Mouse (Mus musculus) gastrocnemius, adult 18-20 months (tissue): ENCODE results near the gene Rilpl1. TPM values are rescaled to one million over a fixed set of nuclear protein-coding genes. Genes with fewer than 3 reads are reported as not detected.
"Not testable (repeated sequence)": the region's sequence is repeated elsewhere in the genome, so short reads cannot be mapped to it uniquely, and the experiment has no call there.

Experiments
- DNase-seq: peaks from one replicate; pipeline ENCODE4 v3.0.0; 2021; ENCODE audit warnings: low spot score
- long read RNA-seq, 2 experiments: library from polyadenylated mRNA; stranded (forward); transcript quantifications; one replicate each; pipeline ENCODE4 v2.0.0; 2021
- total RNA-seq, 2 experiments: library from RNA; stranded (reverse); gene quantifications; 2 replicates each; pipeline ENCODE4 v1.2.3; 2021

Rilpl1 gene
- total RNA-seq: 100 to 1,000 TPM; 261 to 262 TPM
- long read RNA-seq, experiment 1, transcript Rilpl1-201 (7 exons, 2,249 nt): major isoform, 7 of 329 reads
- long read RNA-seq, experiment 1, partial matches to known transcripts: 10 of 329 reads
- long read RNA-seq, experiment 1, other reads (novel, unspliced or antisense): 311 of 329 reads
- long read RNA-seq, experiment 2, transcript Rilpl1-201 (7 exons, 2,249 nt): major isoform, 5 of 313 reads
- long read RNA-seq, experiment 2, partial matches to known transcripts: 10 of 313 reads
- long read RNA-seq, experiment 2, other reads (novel, unspliced or antisense): 293 of 313 reads

GRCm38 (mm10) chr5:124530655-124531582, at the start of gene Rilpl1:
TSS of gene Rilpl1 (minus strand) at chr5:124531391.
- DNase-seq: peak; percentile 83

GRCm38 (mm10) chr5:124578633-124579317, 47.6 kb upstream of the Rilpl1 start, which contains the start of the genes Eif2b1 and Gtf2h3:
TSS of gene Eif2b1 (minus strand) at chr5:124579131.
TSS of gene Gtf2h3 (plus strand) at chr5:124579140.
- DNase-seq: peak; percentile 93

- no peak for DNase-seq
Measured at GRCm38 (mm10) chr5:124575467-124575866, 44.3 kb upstream of the Rilpl1 start.

GRCm38 (mm10) chr5:124571068-124571467, 39.9 kb upstream of the Rilpl1 start:
- no peak for DNase-seq

- no peak for DNase-seq
Measured at GRCm38 (mm10) chr5:124555145-124555544, 24.0 kb upstream of the Rilpl1 start.

GRCm38 (mm10) chr5:124553607-124554006, 22.4 kb upstream of the Rilpl1 start:
- no peak for DNase-seq

- DNase-seq: peak; percentile 93
Measured at GRCm38 (mm10) chr5:124552558-124553307, 21.5 kb upstream of the Rilpl1 start, which contains the start of gene Ddx55. TSS of gene Ddx55 (plus strand) at chr5:124552864.

GRCm38 (mm10) chr5:124552094-124552472, 20.9 kb upstream of the Rilpl1 start:
- no peak for DNase-seq

GRCm38 (mm10) chr5:124551349-124552093, 20.3 kb upstream of the Rilpl1 start:
- not testable (repeated sequence) for DNase-seq

- not testable (repeated sequence) for DNase-seq
Measured at GRCm38 (mm10) chr5:124550737-124551136, 19.5 kb upstream of the Rilpl1 start.

- no peak for DNase-seq
Measured at GRCm38 (mm10) chr5:124541602-124541973, 10.4 kb upstream of the Rilpl1 start.

- peak; percentile 74 for DNase-seq
Measured at GRCm38 (mm10) chr5:124540905-124541601, 9.9 kb upstream of the Rilpl1 start.

- DNase-seq: peak; percentile 96
Measured at GRCm38 (mm10) chr5:124540383-124540786, 9.2 kb upstream of the Rilpl1 start, which contains the start of gene Tmed2. TSS of gene Tmed2 (plus strand) at chr5:124540695.

- no peak for DNase-seq
Measured at GRCm38 (mm10) chr5:124539905-124540304, 8.7 kb upstream of the Rilpl1 start.

GRCm38 (mm10) chr5:124538813-124539792, 7.9 kb upstream of the Rilpl1 start:
- DNase-seq: peak; percentile 80

GRCm38 (mm10) chr5:124536776-124537175, 5.6 kb upstream of the Rilpl1 start:
- DNase-seq: peak; percentile 54

- DNase-seq: no peak
Measured at GRCm38 (mm10) chr5:124535016-124535415, 3.8 kb upstream of the Rilpl1 start.

- DNase-seq: no peak
Measured at GRCm38 (mm10) chr5:124532451-124532850, 1.3 kb upstream of the Rilpl1 start.
